Mouse (Mus musculus): ENCODE data around the gene Ttll6. TPM values are rescaled to one million over a fixed set of nuclear protein-coding genes. Genes with fewer than 3 reads are reported as not detected.
"Not testable (repeated sequence)": the region's sequence is repeated elsewhere in the genome, so short reads cannot be mapped to it uniquely, and the experiment has no call there.

The Ttll6 gene
- polyA plus RNA-seq, 2 experiments = 0.04 TPM; not detected in 1

GRCm38 (mm10) chr11:96119401-96119800 lies 14.2 kb upstream of the Ttll6 start:
- Histone ChIP-seq H3K9me3 (ENCODE audit: control insufficient read depth, low read length) (no peaks in the 10 kb centered on the region), H3K27me3 (ENCODE audit: control insufficient read depth, insufficient read depth, low read length) (peaks cover 17% of the 10 kb centered on the region), H3K9ac (ENCODE audit: low read depth, low read length, severe bottlenecking) (no peak overlapping the region), H3K36me3 (ENCODE audit: control insufficient read depth, insufficient read depth, low read length) (no peaks in the 10 kb centered on the region), H3K4me2 (replicated peaks; ENCODE audit: low read depth, low read length, severe bottlenecking) (no peak overlapping the region), H3K4me3 (replicated peaks; ENCODE audit: low read length) (no peak overlapping the region), H3K27ac (replicated peaks; ENCODE audit: low read depth, low read length) (no peak overlapping the region), H3K4me1 (ENCODE audit: control insufficient read depth, insufficient read depth, low read length) (no peaks in the 10 kb centered on the region)
- no peak for DNase-seq (ENCODE audit: low spot score)
- no peak for TF ChIP-seq POLR2A (IDR thresholded peaks at IDR 0.05; ENCODE audit: borderline replicate concordance, extremely low read depth, insufficient read depth, insufficient read length)
- WGBS = 48% methylated on average over 3 of the region's 3 CpGs
- ATAC-seq (ENCODE audit: low FRiP score, low read depth) = no peak

- H3K4me2 ChIP-seq (replicated peaks; ENCODE audit: low read depth, low read length, severe bottlenecking); H3K4me3 ChIP-seq (replicated peaks; ENCODE audit: low read length); DNase-seq (ENCODE audit: low spot score); ATAC-seq (ENCODE audit: low FRiP score, low read depth); H3K36me3 ChIP-seq (ENCODE audit: control insufficient read depth, insufficient read depth, low read length); H3K4me1 ChIP-seq (ENCODE audit: control insufficient read depth, insufficient read depth, low read length); H3K9me3 ChIP-seq (ENCODE audit: control insufficient read depth, low read length); H3K27ac ChIP-seq (replicated peaks; ENCODE audit: low read depth, low read length); H3K9ac ChIP-seq (ENCODE audit: low read depth, low read length, severe bottlenecking): not testable (repeated sequence)
- H3K27me3 ChIP-seq (ENCODE audit: control insufficient read depth, insufficient read depth, low read length) = peaks cover 37% of the 10 kb centered on the region
- 84% methylated on average over 3 of the region's 4 CpGs for WGBS
Observed at GRCm38 (mm10) chr11:96122806-96123205, 10.8 kb upstream of the Ttll6 start.

- DNase-seq (ENCODE audit: low spot score) (no peak), ATAC-seq (ENCODE audit: low FRiP score, low read depth) (no peak; the same call in 1 of the 2 replicates)
- Histone ChIP-seq H3K4me2 (replicated peaks; ENCODE audit: low read depth, low read length, severe bottlenecking) (peak overlapping the region; percentile 61), H3K4me3 (replicated peaks; ENCODE audit: low read length) (peak overlapping the region; percentile 36), H3K27ac (replicated peaks; ENCODE audit: low read depth, low read length) (no peak overlapping the region), H3K36me3 (ENCODE audit: control insufficient read depth, insufficient read depth, low read length) (no peaks in the 10 kb centered on the region), H3K9me3 (ENCODE audit: control insufficient read depth, low read length) (no peaks in the 10 kb centered on the region), H3K4me1 (ENCODE audit: control insufficient read depth, insufficient read depth, low read length) (no peaks in the 10 kb centered on the region), H3K9ac (ENCODE audit: low read depth, low read length, severe bottlenecking) (no peak overlapping the region), H3K27me3 (ENCODE audit: control insufficient read depth, insufficient read depth, low read length) (peaks cover 37% of the 10 kb centered on the region)
- no peak for TF ChIP-seq POLR2A (IDR thresholded peaks at IDR 0.05; ENCODE audit: borderline replicate concordance, extremely low read depth, insufficient read depth, insufficient read length)
- 1% methylated on average over 44 of the region's 45 CpGs for WGBS
Observed at GRCm38 (mm10) chr11:96124052-96124914, 9.3 kb upstream of the Ttll6 start.

- no peak overlapping the region for H3K27ac ChIP-seq (replicated peaks; ENCODE audit: low read depth, low read length)
- WGBS = 47% methylated on average over 10 of the region's 10 CpGs
- ATAC-seq (ENCODE audit: low FRiP score, low read depth) (no peak), DNase-seq (ENCODE audit: low spot score) (no peak)
- no peak overlapping the region for H3K9ac ChIP-seq (ENCODE audit: low read depth, low read length, severe bottlenecking)
- no peaks in the 10 kb centered on the region for H3K9me3 ChIP-seq (ENCODE audit: control insufficient read depth, low read length)
- H3K4me1 ChIP-seq (ENCODE audit: control insufficient read depth, insufficient read depth, low read length) = no peaks in the 10 kb centered on the region
- H3K4me2 ChIP-seq (replicated peaks; ENCODE audit: low read depth, low read length, severe bottlenecking) = no peak overlapping the region
- H3K27me3 ChIP-seq (ENCODE audit: control insufficient read depth, insufficient read depth, low read length) = peaks cover 8% of the 10 kb centered on the region
- H3K4me3 ChIP-seq (replicated peaks; ENCODE audit: low read length) = no peak overlapping the region
- no peak for TF ChIP-seq POLR2A (IDR thresholded peaks at IDR 0.05; ENCODE audit: borderline replicate concordance, extremely low read depth, insufficient read depth, insufficient read length)
- no peaks in the 10 kb centered on the region for H3K36me3 ChIP-seq (ENCODE audit: control insufficient read depth, insufficient read depth, low read length)
Observed at GRCm38 (mm10) chr11:96130606-96131005, 3.0 kb upstream of the Ttll6 start.

GRCm38 (mm10) chr11:96135847-96136246 lies 2.3 kb downstream of the Ttll6 start:
- no peaks in the 10 kb centered on the region for H3K36me3 ChIP-seq (ENCODE audit: control insufficient read depth, insufficient read depth, low read length)
- no peaks in the 10 kb centered on the region for H3K9me3 ChIP-seq (ENCODE audit: control insufficient read depth, low read length)
- 0 out of 2 replicates have a peak, but pooled peaks cover 4% of the 10 kb centered on the region for H3K4me1 ChIP-seq (ENCODE audit: control insufficient read depth, insufficient read depth, low read length)
- H3K9ac ChIP-seq (ENCODE audit: low read depth, low read length, severe bottlenecking) = no peak overlapping the region
- no peaks in the 10 kb centered on the region for H3K27me3 ChIP-seq (ENCODE audit: control insufficient read depth, insufficient read depth, low read length)
- TF ChIP-seq POLR2A (IDR thresholded peaks at IDR 0.05; ENCODE audit: borderline replicate concordance, extremely low read depth, insufficient read depth, insufficient read length) = no peak
- no peak overlapping the region for H3K4me3 ChIP-seq (replicated peaks; ENCODE audit: low read length)
- DNase-seq (ENCODE audit: low spot score) = no peak
- ATAC-seq (ENCODE audit: low FRiP score, low read depth) = no peak
- no peak overlapping the region for H3K4me2 ChIP-seq (replicated peaks; ENCODE audit: low read depth, low read length, severe bottlenecking)
- 61% methylated on average over 8 of the region's 8 CpGs for WGBS
- no peak overlapping the region for H3K27ac ChIP-seq (replicated peaks; ENCODE audit: low read depth, low read length)
